Mouse (Mus musculus) heart, embryonic 16.5 days (tissue): ENCODE results near the gene Slc16a5. TPM values are rescaled to one million over a fixed set of nuclear protein-coding genes. Genes with fewer than 3 reads are reported as not detected.
"Not testable (repeated sequence)": the region's sequence is repeated elsewhere in the genome, so short reads cannot be mapped to it uniquely, and the experiment has no call there.

ENCODE experiments used
- ATAC-seq: fragments of 200-750 bp; cut with Nextera tagmentation; replicated peaks from 2 replicates; pipeline ENCODE4 v1.8.0; 2017; ENCODE audit warnings: moderate number of reproducible peaks; ENCODE audit not compliant: insufficient read depth, low FRiP score; ENCODE audit errors: extremely low read depth
- H3K27ac ChIP-seq: fragments of 300-500 bp; sonication (generic); 2 replicates; pipeline ENCODE4 v1.5.1; 2014; ENCODE audit warnings: mild to moderate bottlenecking, low read length, control low read depth, moderate library complexity
- H3K27me3 ChIP-seq: fragments of 300-500 bp; sonication (generic); 2 replicates; pipeline ENCODE4 v1.6.1; 2014; ENCODE audit warnings: low read length, mixed read lengths; ENCODE audit not compliant: control insufficient read depth, insufficient read depth
- H3K36me3 ChIP-seq: fragments of 300-500 bp; sonication (generic); 2 replicates; pipeline ENCODE4 v1.6.1; 2014; ENCODE audit not compliant: control insufficient read depth, insufficient read depth
- H3K4me1 ChIP-seq: fragments of 300-500 bp; sonication (generic); 2 replicates; pipeline ENCODE4 v1.6.1; 2014; ENCODE audit warnings: low read length, mixed read lengths; ENCODE audit not compliant: control insufficient read depth, insufficient read depth
- H3K4me2 ChIP-seq: fragments of 300-500 bp; sonication (generic); 2 replicates; pipeline ENCODE4 v1.6.1; 2014; ENCODE audit warnings: low read depth, mild to moderate bottlenecking, control low read depth, low read length
- H3K4me3 ChIP-seq: fragments of 300-500 bp; sonication (generic); 2 replicates; pipeline ENCODE4 v1.5.1; 2014; ENCODE audit warnings: mild to moderate bottlenecking, control low read depth, low read length
- H3K9ac ChIP-seq: fragments of 300-500 bp; sonication (generic); 2 replicates; pipeline ENCODE4 v1.6.1; 2014; ENCODE audit warnings: low read length, control low read depth
- H3K9me3 ChIP-seq: fragments of 300-500 bp; sonication (generic); replicated peaks from 2 replicates; pipeline ENCODE4 v1.6.1; 2016; ENCODE audit warnings: low read length; ENCODE audit not compliant: control insufficient read depth
- WGBS: fragments of 180-500 bp; shearing (Covaris S2); extraction: QIAGEN DNeasy Blood & Tissue Kit; methylation state at CpG from one replicate; pipeline ENCODE4 v1.1.7; 2014; 5-methylcytosine and 5-hydroxymethylcytosine counted together
- polyA plus RNA-seq: library from polyadenylated mRNA; unstranded; fragments of >200 nt; fragmentation: Nextera tagmentation; extraction: Ambion mirVana; gene quantifications from 2 replicates; pipeline ENCODE4 v1.2.1, GENCODE M21; 2015

The Slc16a5 gene
- polyA plus RNA-seq, 1 experiment from 2014 or later, result 12.9 TPM

GRCm38 (mm10) chr11:115492387-115492786 is 30.1 kb downstream of the Slc16a5 start:
- H3K36me3 ChIP-seq, result peaks cover 14% of the 10 kb centered on the region; the same call in 1 of the 2 replicates
- peak overlapping the region; percentile 72 for H3K4me3 ChIP-seq
- 33% methylated on average over 6 of the region's 6 CpGs for WGBS
- H3K4me2 ChIP-seq, result peak overlapping the region; percentile 74
- no peak overlapping the region for H3K27ac ChIP-seq
- H3K27me3 ChIP-seq, result no peaks in the 10 kb centered on the region
- no peaks in the 10 kb centered on the region for H3K9me3 ChIP-seq
- H3K4me1 ChIP-seq, result peaks cover 11% of the 10 kb centered on the region
- H3K9ac ChIP-seq, result peak overlapping the region; percentile 80
- no peak for ATAC-seq

GRCm38 (mm10) chr11:115496559-115496958 is 34.3 kb downstream of the Slc16a5 start:
- not testable (repeated sequence) for H3K9ac ChIP-seq, H3K4me2 ChIP-seq, H3K27me3 ChIP-seq, ATAC-seq, H3K4me3 ChIP-seq, H3K9me3 ChIP-seq, H3K27ac ChIP-seq, H3K4me1 ChIP-seq
- peaks cover 31% of the 10 kb centered on the region for H3K36me3 ChIP-seq
- 90% methylated on average over 9 of the region's 9 CpGs for WGBS

- H3K4me1 ChIP-seq, result peaks cover 17% of the 10 kb centered on the region
- H3K27ac ChIP-seq, result no peak overlapping the region
- ATAC-seq, result no peak
- H3K4me3 ChIP-seq, result no peak overlapping the region
- H3K36me3 ChIP-seq, result peaks cover 41% of the 10 kb centered on the region
- no peaks in the 10 kb centered on the region for H3K27me3 ChIP-seq
- H3K9ac ChIP-seq, result no peak overlapping the region
- no peak overlapping the region for H3K4me2 ChIP-seq
- no peaks in the 10 kb centered on the region for H3K9me3 ChIP-seq
- 89% methylated on average over 6 of the region's 6 CpGs for WGBS
Measured at GRCm38 (mm10) chr11:115502636-115503035, 40.4 kb downstream of the Slc16a5 start.

GRCm38 (mm10) chr11:115506586-115506985 is 44.3 kb downstream of the Slc16a5 start:
- Histone ChIP-seq H3K4me2 (no peak overlapping the region), H3K27ac (peak overlapping the region; percentile 67), H3K4me1 (peaks cover 48% of the 10 kb centered on the region), H3K9me3 (no peaks in the 10 kb centered on the region), H3K9ac (no peak overlapping the region), H3K4me3 (no peak overlapping the region), H3K27me3 (no peaks in the 10 kb centered on the region), H3K36me3 (peaks cover 14% of the 10 kb centered on the region)
- WGBS, result 35% methylated on average over 3 of the region's 3 CpGs
- ATAC-seq, result peak; percentile 30; the same call in 1 of the 2 replicates

DNA sequence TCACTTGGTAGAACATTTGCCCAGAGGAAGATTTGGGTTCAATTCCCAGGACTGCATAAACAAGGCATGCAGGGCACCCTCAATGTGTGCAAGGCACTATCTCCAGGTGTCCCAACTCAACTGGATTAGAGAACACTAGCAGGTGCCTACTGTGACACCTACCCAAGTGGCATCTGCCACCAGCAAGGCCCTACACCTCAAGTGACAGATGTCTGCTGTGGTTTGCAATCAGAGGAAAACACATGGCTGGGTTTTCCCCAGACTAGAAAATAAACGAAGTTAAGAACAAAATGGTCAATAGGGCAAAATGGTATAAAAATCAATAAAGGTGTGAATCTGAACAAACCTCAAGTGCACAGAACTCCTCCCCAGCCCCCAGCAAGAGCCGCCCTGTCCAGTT is 45.8 kb downstream of the Slc16a5 start:
- Histone ChIP-seq H3K9ac (no peak overlapping the region), H3K9me3 (no peaks in the 10 kb centered on the region), H3K4me3 (no peak overlapping the region), H3K36me3 (peaks cover 3% of the 10 kb centered on the region; the same call in 1 of the 2 replicates), H3K4me2 (no peak overlapping the region), H3K27ac (no peak overlapping the region), H3K4me1 (peaks cover 62% of the 10 kb centered on the region), H3K27me3 (no peaks in the 10 kb centered on the region)
- ATAC-seq, result no peak
- 80% methylated on average over 2 of the region's 2 CpGs for WGBS

GRCm38 (mm10) chr11:115509773-115510506 is 47.7 kb downstream of the Slc16a5 start:
- Histone ChIP-seq H3K27me3 (no peaks in the 10 kb centered on the region), H3K4me1 (peaks cover 60% of the 10 kb centered on the region), H3K9ac (peak overlapping the region; percentile 14), H3K9me3 (no peaks in the 10 kb centered on the region), H3K4me3 (no peak overlapping the region), H3K4me2 (peak overlapping the region; percentile 94), H3K36me3 (no peaks in the 10 kb centered on the region), H3K27ac (peak overlapping the region; percentile 62)
- ATAC-seq, result no peak
- WGBS, result 30% methylated on average over 6 of the region's 6 CpGs

- H3K4me2 ChIP-seq, result peak overlapping the region; percentile 94
- no peaks in the 10 kb centered on the region for H3K9me3 ChIP-seq
- ATAC-seq, result no peak
- peaks cover 62% of the 10 kb centered on the region for H3K4me1 ChIP-seq
- H3K36me3 ChIP-seq, result no peaks in the 10 kb centered on the region
- peak overlapping the region; percentile 98; the same call in 1 of the 2 replicates for H3K9ac ChIP-seq
- H3K27me3 ChIP-seq, result no peaks in the 10 kb centered on the region
- peak overlapping the region; percentile 62 for H3K27ac ChIP-seq
- 43% methylated on average over 5 of the region's 5 CpGs for WGBS
- 0 out of 2 replicates have a peak overlapping the region, but pooled peaks have one; percentile 4 for H3K4me3 ChIP-seq
Measured at GRCm38 (mm10) chr11:115510507-115510888, 48.2 kb downstream of the Slc16a5 start.

DNA sequence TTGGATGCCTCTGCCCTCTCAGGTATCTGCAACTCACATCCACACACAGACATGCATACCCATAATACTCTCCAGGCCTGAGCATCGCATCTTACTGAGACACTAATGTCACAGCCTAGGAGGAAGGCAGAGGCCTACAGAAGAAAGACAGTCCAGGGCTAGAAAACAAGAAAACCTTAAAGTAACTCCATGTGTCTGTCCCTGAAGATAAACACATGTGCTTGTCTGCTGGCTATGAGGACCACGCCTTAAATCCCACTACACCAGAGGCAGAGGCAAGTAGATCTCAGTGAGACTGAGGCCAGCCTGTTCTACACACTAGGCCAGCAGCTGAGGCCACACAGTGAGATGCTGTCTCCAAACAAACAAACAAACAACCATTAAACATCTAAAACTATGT is 48.8 kb downstream of the Slc16a5 start:
- Histone ChIP-seq H3K36me3 (no peaks in the 10 kb centered on the region), H3K9me3 (no peaks in the 10 kb centered on the region), H3K9ac (peak overlapping the region; percentile 98), H3K4me3 (peak overlapping the region; percentile 93), H3K27me3 (no peaks in the 10 kb centered on the region), H3K4me2 (peak overlapping the region; percentile 94), H3K27ac (0 out of 2 replicates have a peak overlapping the region, but pooled peaks have one; percentile 30), H3K4me1 (peaks cover 60% of the 10 kb centered on the region)
- 68% methylated on average over 2 of the region's 2 CpGs for WGBS
- ATAC-seq, result no peak

DNA sequence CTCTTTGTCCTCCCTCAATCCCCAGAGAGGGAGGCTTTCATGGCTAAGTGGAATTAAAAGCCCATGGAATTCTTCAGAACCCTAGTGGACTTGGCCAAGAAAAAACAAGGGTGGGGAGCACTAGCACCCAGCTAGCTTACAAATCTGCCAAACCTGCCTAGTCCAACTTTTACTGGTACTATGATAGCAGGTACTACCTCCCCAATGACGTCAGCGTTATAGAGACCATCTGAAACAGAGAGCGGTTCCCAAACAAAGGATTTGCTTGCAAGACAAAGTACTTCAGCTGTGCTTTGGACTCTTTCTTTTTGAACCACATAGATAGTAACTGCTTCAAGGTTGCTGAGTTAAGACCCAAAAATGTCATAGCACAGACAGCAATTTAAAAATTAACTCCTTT is 49.7 kb downstream of the Slc16a5 start:
- Histone ChIP-seq H3K27me3 (no peaks in the 10 kb centered on the region), H3K4me1 (peaks cover 53% of the 10 kb centered on the region), H3K4me2 (peak overlapping the region; percentile 94), H3K4me3 (peak overlapping the region; percentile 93), H3K27ac (peak overlapping the region; percentile 90), H3K9me3 (no peaks in the 10 kb centered on the region), H3K9ac (peak overlapping the region; percentile 98), H3K36me3 (no peaks in the 10 kb centered on the region)
- no peak for ATAC-seq
- WGBS, result 41% methylated on average over 3 of the region's 3 CpGs
